Mouse (Mus musculus) CH12.LX (cell line): ENCODE data around the gene Lamtor3. TPM values are rescaled to one million over a fixed set of nuclear protein-coding genes. Genes with fewer than 3 reads are reported as not detected.
A peak's percentile ranks its signal among the peaks of the same experiment; 100 is the strongest.

Experiments
- DNase-seq: peaks from one replicate; pipeline ENCODE4 v3.0.0-alpha.2; 2013; ENCODE audit errors: extremely low read depth
- H3K27ac ChIP-seq: 2 replicates; pipeline ENCODE4 v1.5.1; 2012; ENCODE audit warnings: low read depth, mild to moderate bottlenecking, control low read depth, moderate library complexity; ENCODE audit not compliant: insufficient read depth
- H3K27me3 ChIP-seq: replicated peaks from 2 replicates; pipeline ENCODE3; 2012; ENCODE audit warnings: inconsistent platforms
- H3K36me3 ChIP-seq, 2 experiments: replicated peaks in 1 of 2; 2 replicates each; pipeline versions ENCODE3 to v1.6.1; 2012; ENCODE audit warnings: inconsistent platforms in 1 of 2, low read length in 1 of 2, mild to moderate bottlenecking in 1 of 2, mixed read lengths in 1 of 2, moderate library complexity in 1 of 2; ENCODE audit not compliant: control insufficient read depth in 1 of 2, insufficient read depth in 1 of 2
- H3K4me1 ChIP-seq, 2 experiments: 2 replicates each; pipeline ENCODE4 v1.6.1; 2012; ENCODE audit warnings: inconsistent platforms in 1 of 2, moderate library complexity in 1 of 2; ENCODE audit not compliant: insufficient read depth in 2 of 2, control insufficient read depth in 1 of 2
- H3K4me2 ChIP-seq: 2 replicates; pipeline ENCODE4 v1.6.1; 2012; ENCODE audit warnings: low read depth, mild to moderate bottlenecking, control low read depth; ENCODE audit not compliant: poor library complexity, insufficient read depth, severe bottlenecking
- H3K4me3 ChIP-seq, 3 experiments: fragments of 150-350 bp in 1 of 3; sonication (generic) in 1 of 3; replicated peaks in 1 of 3; 2 replicates each; pipeline versions ENCODE3 to v1.5.1; 2011 to 2012; ENCODE audit warnings: low read depth in 2 of 3, low read length in 2 of 3, mild to moderate bottlenecking in 2 of 3, moderate library complexity in 2 of 3, control low read depth in 1 of 3, improper control_type of control experiment in 1 of 3, inconsistent platforms in 1 of 3, mixed read lengths in 1 of 3; ENCODE audit not compliant: poor library complexity in 1 of 3
- H3K79me2 ChIP-seq: replicated peaks from 2 replicates; pipeline ENCODE4 v1.6.1; 2012; ENCODE audit warnings: mild to moderate bottlenecking, moderate library complexity; ENCODE audit not compliant: control insufficient read depth, poor library complexity, insufficient read depth, severe bottlenecking; ENCODE audit errors: extremely low read depth
- H3K9ac ChIP-seq: 2 replicates; pipeline ENCODE4 v1.6.1; 2012; ENCODE audit warnings: low read depth, mild to moderate bottlenecking, control low read depth, moderate library complexity; ENCODE audit not compliant: insufficient read depth
- H3K9me3 ChIP-seq: replicated peaks from 2 replicates; pipeline ENCODE3; 2012; ENCODE audit warnings: low read length, inconsistent platforms, mixed read lengths
- BHLHE40 ChIP-seq: IDR thresholded peaks from 2 replicates; pipeline ENCODE4 v1.6.1; 2011; ENCODE audit warnings: mild to moderate bottlenecking, low read depth, low read length, improper control_type of control experiment
- CHD1 ChIP-seq: IDR thresholded peaks from 2 replicates; pipeline ENCODE4 v1.6.1; 2012; ENCODE audit warnings: low read depth, low read length, improper control_type of control experiment, inconsistent platforms
- CHD2 ChIP-seq: IDR thresholded peaks from 2 replicates; pipeline ENCODE4 v1.6.1; 2011; ENCODE audit warnings: low read length, improper control_type of control experiment
- CTCF ChIP-seq, 2 experiments: IDR thresholded peaks in 1 of 2; conservative IDR thresholded peaks in 1 of 2; 2 replicates each; pipeline ENCODE4 v1.5.1; 2011 to 2012; ENCODE audit warnings: low read depth in 2 of 2, low read length in 2 of 2, improper control_type of control experiment in 1 of 2, inconsistent platforms in 1 of 2, mild to moderate bottlenecking in 1 of 2, moderate library complexity in 1 of 2
- E2F4 ChIP-seq: IDR thresholded peaks from 2 replicates; pipeline ENCODE4 v1.6.1; 2011; ENCODE audit warnings: low read depth, low read length, improper control_type of control experiment; ENCODE audit not compliant: insufficient replicate concordance
- ELF1 ChIP-seq: IDR thresholded peaks from 2 replicates; pipeline ENCODE4 v1.6.1; 2014; ENCODE audit warnings: low read depth, mild to moderate bottlenecking, inconsistent platforms, low read length, improper control_type of control experiment
- EP300 ChIP-seq: IDR thresholded peaks from 2 replicates; pipeline ENCODE4 v1.6.1; 2011; ENCODE audit warnings: low read length, improper control_type of control experiment
- ETS1 ChIP-seq: conservative IDR thresholded peaks from 2 replicates; pipeline ENCODE4 v1.6.1; 2012; ENCODE audit warnings: low read depth, mild to moderate bottlenecking, inconsistent platforms, low read length, improper control_type of control experiment, moderate library complexity
- GABPA ChIP-seq: IDR thresholded peaks from 2 replicates; pipeline ENCODE4 v1.6.1; 2012; ENCODE audit warnings: low read depth, low read length, improper control_type of control experiment, inconsistent platforms; ENCODE audit not compliant: insufficient replicate concordance
- HCFC1 ChIP-seq: IDR thresholded peaks from 2 replicates; pipeline ENCODE4 v1.6.1; 2012; ENCODE audit warnings: low read depth, mild to moderate bottlenecking, inconsistent platforms, low read length, improper control_type of control experiment
- IRF4 ChIP-seq: IDR thresholded peaks from 2 replicates; pipeline ENCODE4 v1.6.1; 2014; ENCODE audit warnings: low read depth, mild to moderate bottlenecking, inconsistent platforms, low read length, improper control_type of control experiment
- JUN ChIP-seq: IDR thresholded peaks from 2 replicates; pipeline ENCODE4 v1.6.1; 2011; ENCODE audit warnings: low read depth, mild to moderate bottlenecking, low read length, improper control_type of control experiment, moderate library complexity; ENCODE audit not compliant: insufficient read depth
- JUND ChIP-seq: conservative IDR thresholded peaks from 2 replicates; pipeline ENCODE4 v1.6.1; 2011; ENCODE audit warnings: low read depth, low read length, improper control_type of control experiment
- KAT2A ChIP-seq: IDR thresholded peaks from 2 replicates; pipeline ENCODE4 v1.6.1; 2012; ENCODE audit warnings: low read length, improper control_type of control experiment, inconsistent platforms; ENCODE audit not compliant: insufficient replicate concordance
- MAFK ChIP-seq: IDR thresholded peaks from 2 replicates; pipeline ENCODE4 v1.6.1; 2011; ENCODE audit warnings: low read length, improper control_type of control experiment; ENCODE audit not compliant: insufficient replicate concordance
- MAX ChIP-seq: IDR thresholded peaks from 2 replicates; pipeline ENCODE4 v1.6.1; 2011; ENCODE audit warnings: low read length, improper control_type of control experiment
- MAZ ChIP-seq: IDR thresholded peaks from 2 replicates; pipeline ENCODE4 v1.6.1; 2012; ENCODE audit warnings: low read depth, mild to moderate bottlenecking, inconsistent platforms, low read length, improper control_type of control experiment, moderate library complexity
- MEF2A ChIP-seq: IDR thresholded peaks from 2 replicates; pipeline ENCODE4 v1.6.1; 2014; ENCODE audit warnings: low read depth, mild to moderate bottlenecking, inconsistent platforms, low read length, improper control_type of control experiment, borderline replicate concordance
- MXI1 ChIP-seq: IDR thresholded peaks from 2 replicates; pipeline ENCODE4 v1.6.1; 2011; ENCODE audit warnings: mild to moderate bottlenecking, low read depth, low read length, improper control_type of control experiment
- MYC ChIP-seq: IDR thresholded peaks from 2 replicates; pipeline ENCODE4 v1.6.1; 2011; ENCODE audit warnings: low read depth, mild to moderate bottlenecking, improper control_type of control experiment, low read length
- NELFE ChIP-seq: IDR thresholded peaks from 2 replicates; pipeline ENCODE4 v1.6.1; 2011; ENCODE audit warnings: low read depth, low read length, improper control_type of control experiment
- NRF1 ChIP-seq: IDR thresholded peaks from 2 replicates; pipeline ENCODE4 v1.6.1; 2014; ENCODE audit warnings: low read depth, mild to moderate bottlenecking, inconsistent platforms, low read length, improper control_type of control experiment, moderate library complexity
- PAX5 ChIP-seq: IDR thresholded peaks from 2 replicates; pipeline ENCODE4 v1.6.1; 2012; ENCODE audit warnings: low read length, inconsistent platforms, mixed read lengths
- POLR2A ChIP-seq: IDR thresholded peaks from 2 replicates; pipeline ENCODE4 v1.6.1; 2011; ENCODE audit warnings: low read depth, mild to moderate bottlenecking, improper control_type of control experiment, low read length
- POLR2AphosphoS2 ChIP-seq: IDR thresholded peaks from 2 replicates; pipeline ENCODE4 v1.6.1; 2011; ENCODE audit warnings: low read depth, low read length, improper control_type of control experiment
- RAD21 ChIP-seq: IDR thresholded peaks from 2 replicates; pipeline ENCODE4 v1.6.1; 2011; ENCODE audit warnings: low read depth, mild to moderate bottlenecking, low read length, improper control_type of control experiment, moderate library complexity
- RCOR1 ChIP-seq: conservative IDR thresholded peaks from 2 replicates; pipeline ENCODE4 v1.6.1; 2012; ENCODE audit warnings: low read depth, mild to moderate bottlenecking, inconsistent platforms, low read length, improper control_type of control experiment
- SIN3A ChIP-seq: IDR thresholded peaks from 2 replicates; pipeline ENCODE4 v1.6.1; 2012; ENCODE audit warnings: low read length, improper control_type of control experiment, inconsistent platforms
- SMC3 ChIP-seq: IDR thresholded peaks from 2 replicates; pipeline ENCODE4 v1.6.1; 2011; ENCODE audit warnings: low read depth, low read length, improper control_type of control experiment
- TBP ChIP-seq: conservative IDR thresholded peaks from 2 replicates; pipeline ENCODE4 v1.6.1; 2011; ENCODE audit warnings: low read depth, low read length, improper control_type of control experiment
- TCF12 ChIP-seq: IDR thresholded peaks from 2 replicates; pipeline ENCODE4 v1.6.1; 2014; ENCODE audit warnings: low read depth, mild to moderate bottlenecking, inconsistent platforms, low read length, improper control_type of control experiment
- UBTF ChIP-seq: IDR thresholded peaks from 2 replicates; pipeline ENCODE4 v1.6.1; 2012; ENCODE audit warnings: low read depth, mild to moderate bottlenecking, inconsistent platforms, low read length, improper control_type of control experiment, moderate library complexity
- USF1 ChIP-seq: IDR thresholded peaks from 2 replicates; pipeline ENCODE4 v1.6.1; 2014; ENCODE audit warnings: low read depth, mild to moderate bottlenecking, inconsistent platforms, low read length, improper control_type of control experiment
- USF2 ChIP-seq: conservative IDR thresholded peaks from 2 replicates; pipeline ENCODE4 v1.6.1; 2011; ENCODE audit warnings: low read depth, low read length, improper control_type of control experiment
- ZC3H11A ChIP-seq: IDR thresholded peaks from 2 replicates; pipeline ENCODE4 v1.6.1; 2012; ENCODE audit warnings: low read depth, mild to moderate bottlenecking, inconsistent platforms, low read length, improper control_type of control experiment
- ZKSCAN1 ChIP-seq: IDR thresholded peaks from 2 replicates; pipeline ENCODE4 v1.6.1; 2012; ENCODE audit warnings: low read depth, inconsistent platforms, low read length, improper control_type of control experiment, borderline replicate concordance
- ZMIZ1 ChIP-seq: IDR thresholded peaks from 2 replicates; pipeline ENCODE4 v1.6.1; 2012; ENCODE audit warnings: low read depth, mild to moderate bottlenecking, inconsistent platforms, low read length, improper control_type of control experiment
- ZNF384 ChIP-seq: IDR thresholded peaks from 2 replicates; pipeline ENCODE4 v1.6.1; 2012; ENCODE audit warnings: low read depth, low read length, improper control_type of control experiment, inconsistent platforms
- dilution Hi-C: fragments of 300-500 bp; cut with MboI; formaldehyde crosslinking; loops from 2 replicates; pipeline ENCODE4 v1.14.3; 2020; ENCODE audit warnings: low sequenced_read_pairs; ENCODE audit not compliant: extremely low pct_unique_long_range_greater_than_20kb, extremely low pct_ligation_motif_present
- in situ Hi-C: fragments of 300-500 bp; cut with MboI; formaldehyde crosslinking; loops from 3 replicates; pipeline ENCODE4 v1.14.3; 2019; ENCODE audit warnings: low sequenced_read_pairs, low pct_ligation_motif_present, low pct_unique_long_range_greater_than_20kb, mixed read lengths
- polyA plus RNA-seq: library from polyadenylated mRNA; unstranded; fragments of >175 nt; gene quantifications from 2 replicates; pipeline ENCODE4 v1.2.1, GENCODE M21; 2012; ENCODE audit warnings: low read depth; ENCODE audit not compliant: insufficient read length
- total RNA-seq, 2 experiments: library from RNA; depleted of rRNA; stranded (reverse); fragments of 300-350 nt in 1 of 2; fragments of >200 nt in 1 of 2; gene quantifications; 2 replicates each; pipeline ENCODE4 v1.2.3; 2012 to 2014

The Lamtor3 gene
- total RNA-seq (2012; rRNA removed) = 146 and 169 TPM in 2 replicates
- total RNA-seq (2014; rRNA removed) = 245 and 260 TPM in 2 replicates
- 147 and 155 TPM in 2 replicates for polyA plus RNA-seq

- Histone ChIP-seq H3K4me3 (peak within 1 kb of the TSS; percentile 87 to 94 (median 89)), H3K27ac (peak within 1 kb of the TSS; percentile 61), H3K36me3 (peaks cover 17 to 33% of the 10 kb centered on the region in 2 experiments), H3K9ac (peak within 1 kb of the TSS; percentile 91), H3K9me3 (no peaks in the 10 kb centered on the region), H3K4me1 (peaks cover 6 to 34% of the 10 kb centered on the region in 2 experiments), H3K4me2 (peak within 1 kb of the TSS; percentile 99), H3K27me3 (no peaks in the 10 kb centered on the region), H3K79me2 (peaks cover 34% of the 10 kb centered on the region)
- TF ChIP-seq POLR2AphosphoS2 (peak; percentile 95), RAD21 (no peak; the same call in none of the 2 replicates), USF1 (peak; percentile 53), SIN3A (peak; percentile 100), ZMIZ1 (peak; percentile 89; the same call in 1 of the 2 replicates), TCF12 (peak; percentile 94), NELFE (peak; percentile 98), CHD2 (peak; percentile 87), KAT2A (peak; percentile 89), ETS1 (peak; percentile 87), ELF1 (peak; percentile 99), POLR2A (peak; percentile 95), MAZ (peak; percentile 73), JUN (no peak), ZNF384 (peak; percentile 99), MAFK (0 out of 2 replicates have a peak, but pooled peaks have one; percentile 46), IRF4 (peak; percentile 78; the same call in 1 of the 2 replicates), HCFC1 (peak; percentile 92), NRF1 (peak; percentile 91), EP300 (no peak), GABPA (no peak; the same call in 1 of the 2 replicates), MXI1 (peak; percentile 98), USF2 (no peak), ZC3H11A (no peak), UBTF (peak; percentile 95), JUND (no peak), MYC (peak; percentile 96), MAX (peak; percentile 78), SMC3 (peak; percentile 21; the same call in 1 of the 2 replicates), E2F4 (peak; percentile 68; the same call in 1 of the 2 replicates), TBP (peak; percentile 91), ZKSCAN1 (no peak; the same call in 1 of the 2 replicates), BHLHE40 (peak; percentile 91), RCOR1 (peak; percentile 84; the same call in 1 of the 2 replicates), PAX5 (no peak), MEF2A (peak; percentile 85), CTCF (conservative IDR thresholded peaks at IDR 0.05 in 1 of 2, IDR thresholded peaks at IDR 0.05 in 1 of 2; ENCODE audit: low read depth in 2 of 2, low read length in 2 of 2) (no peak), CHD1 (peak; percentile 65; the same call in 1 of the 2 replicates)
- DNase-seq = peak; percentile 98
- dilution Hi-C loops = no loop called here
- in situ Hi-C loops = loop anchor here (5.0 kb wide), 1 partner anchor 51 kb away; the partner anchor contains the start of gene Dnajb14
Observed at GRCm38 (mm10) chr3:137918172-137918931, at the start of gene Lamtor3. TSS of gene Lamtor3 (plus strand) at chr3:137918506.
